Mouse (Mus musculus): ENCODE data around the gene 2700049A03Rik. TPM values are rescaled to one million over a fixed set of nuclear protein-coding genes. Genes with fewer than 3 reads are reported as not detected.

2700049A03Rik gene
- total and polyA plus RNA-seq, 3 experiments, result 7.7 to 10.0 (median 9.4) TPM

DNA sequence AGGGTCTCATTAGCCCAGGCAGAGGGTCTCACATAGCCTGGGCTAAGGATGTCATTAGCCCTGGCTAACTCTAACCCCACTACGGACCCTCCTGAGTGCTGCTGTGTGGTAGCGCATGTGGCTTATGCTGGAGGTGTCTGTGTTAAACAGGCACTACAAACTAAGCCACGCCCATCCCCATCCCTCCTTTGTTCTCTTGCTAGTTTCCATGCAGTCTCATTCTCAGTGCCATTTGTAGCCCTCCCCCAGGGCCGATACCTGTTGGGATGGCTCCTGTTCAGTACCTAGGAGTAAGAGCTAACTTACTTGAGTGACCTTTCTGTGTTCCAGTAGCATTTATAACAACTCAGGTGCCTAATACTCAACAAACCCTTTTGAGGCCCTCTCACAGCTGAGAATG lies 100.4 kb downstream of the 2700049A03Rik start:
- Histone ChIP-seq H3K27ac (ENCODE audit: insufficient read depth, low read depth) (no peak overlapping the region), H3K9me3 (replicated peaks; ENCODE audit: low read length) (no peaks in the 10 kb centered on the region), H3K9ac (ENCODE audit: insufficient read depth, low read depth) (no peak overlapping the region), H3K4me1 (ENCODE audit: control insufficient read depth in 1 of 2, insufficient read depth in 2 of 2) (no peaks in the 10 kb centered on the region), H3K36me3 (replicated peaks in 1 of 2; ENCODE audit: control insufficient read depth in 1 of 2, insufficient read depth in 1 of 2, low read length in 1 of 2) (peaks cover 2 to 26% of the 10 kb centered on the region in 2 experiments), H3K4me2 (ENCODE audit: insufficient read depth, low read depth, poor library complexity, severe bottlenecking) (no peak overlapping the region), H3K4me3 (replicated peaks in 1 of 3; ENCODE audit: low read depth in 2 of 3, low read length in 2 of 3, poor library complexity in 1 of 3) (no peak overlapping the region), H3K79me2 (replicated peaks; ENCODE audit: control insufficient read depth, extremely low read depth, insufficient read depth, poor library complexity, severe bottlenecking) (no peaks in the 10 kb centered on the region), H3K27me3 (replicated peaks) (no peaks in the 10 kb centered on the region)
- no peak for DNase-seq (ENCODE audit: extremely low read depth)
- dilution Hi-C loops (cut with MboI; ENCODE audit: extremely low pct_ligation_motif_present, extremely low pct_unique_long_range_greater_than_20kb, low sequenced_read_pairs), result no loop called here
- in situ Hi-C loops (cut with MboI; ENCODE audit: low pct_ligation_motif_present, low pct_unique_long_range_greater_than_20kb, low sequenced_read_pairs), result no loop called here
- TF ChIP-seq EP300 (IDR thresholded peaks at IDR 0.05; ENCODE audit: low read length), result no peak
- TF ChIP-seq RAD21 (IDR thresholded peaks at IDR 0.05; ENCODE audit: low read depth, low read length), result no peak
- TF ChIP-seq ELF1 (IDR thresholded peaks at IDR 0.05; ENCODE audit: low read depth, low read length), result no peak
- no peak for TF ChIP-seq HCFC1 (IDR thresholded peaks at IDR 0.05; ENCODE audit: low read depth, low read length)
- no peak for TF ChIP-seq MAZ (IDR thresholded peaks at IDR 0.05; ENCODE audit: low read depth, low read length)
- TF ChIP-seq MAX (IDR thresholded peaks at IDR 0.05; ENCODE audit: low read length), result no peak
- TF ChIP-seq ZC3H11A (IDR thresholded peaks at IDR 0.05; ENCODE audit: low read depth, low read length), result no peak
- no peak for TF ChIP-seq IRF4 (IDR thresholded peaks at IDR 0.05; ENCODE audit: low read depth, low read length)
- no peak for TF ChIP-seq PAX5 (IDR thresholded peaks at IDR 0.05; ENCODE audit: low read length)
- TF ChIP-seq USF1 (IDR thresholded peaks at IDR 0.05; ENCODE audit: low read depth, low read length), result no peak
- no peak for TF ChIP-seq RCOR1 (conservative IDR thresholded peaks at IDR 0.05; ENCODE audit: low read depth, low read length)
- no peak for TF ChIP-seq ZNF384 (IDR thresholded peaks at IDR 0.05; ENCODE audit: low read depth, low read length)

DNA sequence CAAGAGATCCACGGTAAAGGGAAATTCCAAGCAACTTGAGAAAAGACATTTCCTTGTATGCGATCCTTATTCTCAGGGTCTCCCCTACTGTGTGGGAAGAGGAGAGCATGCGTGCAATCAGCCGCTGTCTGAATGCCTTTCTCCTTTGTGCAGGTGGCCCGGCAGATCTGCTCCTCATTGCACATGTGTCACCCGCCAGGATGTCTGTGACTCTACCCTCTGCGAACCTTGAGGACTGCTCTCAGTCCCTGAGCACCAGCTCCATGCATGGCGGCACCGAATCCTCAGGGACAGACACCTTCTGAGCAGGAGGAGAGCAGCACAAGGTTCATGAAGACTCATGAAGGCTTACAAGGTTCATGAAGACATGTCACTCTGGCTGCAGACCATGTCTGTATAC lies 106.1 kb downstream of the 2700049A03Rik start:
- no peak overlapping the region for H3K4me2 ChIP-seq (ENCODE audit: insufficient read depth, low read depth, poor library complexity, severe bottlenecking)
- in situ Hi-C loops (cut with MboI; ENCODE audit: low pct_ligation_motif_present, low pct_unique_long_range_greater_than_20kb, low sequenced_read_pairs) (no loop called here), dilution Hi-C loops (cut with MboI; ENCODE audit: extremely low pct_ligation_motif_present, extremely low pct_unique_long_range_greater_than_20kb, low sequenced_read_pairs) (no loop called here)
- H3K9me3 ChIP-seq (replicated peaks; ENCODE audit: low read length), result no peaks in the 10 kb centered on the region
- peaks cover 3 to 13% of the 10 kb centered on the region in 2 experiments; a peak in 1 of 4 replicates for H3K4me1 ChIP-seq (ENCODE audit: control insufficient read depth in 1 of 2, insufficient read depth in 2 of 2)
- TF ChIP-seq ZKSCAN1 (IDR thresholded peaks at IDR 0.05; ENCODE audit: borderline replicate concordance, low read depth, low read length) (no peak), MAZ (IDR thresholded peaks at IDR 0.05; ENCODE audit: low read depth, low read length) (no peak), POLR2AphosphoS2 (IDR thresholded peaks at IDR 0.05; ENCODE audit: low read depth, low read length) (no peak), TBP (conservative IDR thresholded peaks at IDR 0.05; ENCODE audit: low read depth, low read length) (no peak), NELFE (IDR thresholded peaks at IDR 0.05; ENCODE audit: low read depth, low read length) (no peak), SIN3A (IDR thresholded peaks at IDR 0.05; ENCODE audit: low read length) (no peak), MEF2A (IDR thresholded peaks at IDR 0.05; ENCODE audit: borderline replicate concordance, low read depth, low read length) (no peak), USF2 (conservative IDR thresholded peaks at IDR 0.05; ENCODE audit: low read depth, low read length) (no peak), ZNF384 (IDR thresholded peaks at IDR 0.05; ENCODE audit: low read depth, low read length) (no peak), USF1 (IDR thresholded peaks at IDR 0.05; ENCODE audit: low read depth, low read length) (no peak), ELF1 (IDR thresholded peaks at IDR 0.05; ENCODE audit: low read depth, low read length) (no peak), BHLHE40 (IDR thresholded peaks at IDR 0.05; ENCODE audit: low read depth, low read length) (no peak), RCOR1 (conservative IDR thresholded peaks at IDR 0.05; ENCODE audit: low read depth, low read length) (no peak), EP300 (IDR thresholded peaks at IDR 0.05; ENCODE audit: low read length) (no peak), MXI1 (IDR thresholded peaks at IDR 0.05; ENCODE audit: low read depth, low read length) (no peak)
- no peaks in the 10 kb centered on the region for H3K27me3 ChIP-seq (replicated peaks)
- H3K36me3 ChIP-seq (replicated peaks in 1 of 2; ENCODE audit: control insufficient read depth in 1 of 2, insufficient read depth in 1 of 2, low read length in 1 of 2), result peaks cover 10 to 36% of the 10 kb centered on the region in 2 experiments
- no peak for DNase-seq (ENCODE audit: extremely low read depth)
- H3K4me3 ChIP-seq (replicated peaks in 1 of 3; ENCODE audit: low read depth in 2 of 3, low read length in 2 of 3, poor library complexity in 1 of 3), result no peak overlapping the region
- H3K27ac ChIP-seq (ENCODE audit: insufficient read depth, low read depth), result no peak overlapping the region
- H3K79me2 ChIP-seq (replicated peaks; ENCODE audit: control insufficient read depth, extremely low read depth, insufficient read depth, poor library complexity, severe bottlenecking), result no peaks in the 10 kb centered on the region
- no peak overlapping the region for H3K9ac ChIP-seq (ENCODE audit: insufficient read depth, low read depth)
